Mouse (Mus musculus): ENCODE measurements around the gene Tollip. TPM values are rescaled to one million over a fixed set of nuclear protein-coding genes. Genes with fewer than 3 reads are reported as not detected.

The Tollip gene
- polyA plus RNA-seq, 1 experiment from 2014 or later: 38.0 TPM

- Histone ChIP-seq H3K27ac (replicated peaks; ENCODE audit: low read depth, low read length) (no peak overlapping the region), H3K4me2 (ENCODE audit: low read depth, severe bottlenecking) (no peak overlapping the region), H3K36me3 (ENCODE audit: control insufficient read depth, insufficient read depth, low read length) (no peaks in the 10 kb centered on the region), H3K27me3 (ENCODE audit: control insufficient read depth, insufficient read depth, low read length) (no peaks in the 10 kb centered on the region), H3K4me3 (ENCODE audit: low read depth, low read length) (no peak overlapping the region), H3K9me3 (ENCODE audit: control insufficient read depth, low read length) (no peaks in the 10 kb centered on the region), H3K4me1 (ENCODE audit: control insufficient read depth, insufficient read depth, low read length) (no peaks in the 10 kb centered on the region), H3K9ac (ENCODE audit: low read length) (no peak overlapping the region)
- WGBS: 83% methylated on average over 5 of the region's 5 CpGs
- no peak for DNase-seq (ENCODE audit: low spot score)
- ATAC-seq (ENCODE audit: insufficient number of reproducible peaks, low FRiP score, low TSS enrichment, low read depth): no peak
Observed at GRCm38 (mm10) chr7:141869644-141870043, 48.7 kb downstream of the Tollip start.

- H3K9me3 ChIP-seq (ENCODE audit: control insufficient read depth, low read length): no peaks in the 10 kb centered on the region
- WGBS: 90% methylated on average over 4 of the region's 4 CpGs
- H3K36me3 ChIP-seq (ENCODE audit: control insufficient read depth, insufficient read depth, low read length): no peaks in the 10 kb centered on the region
- no peak overlapping the region for H3K9ac ChIP-seq (ENCODE audit: low read length)
- no peak overlapping the region for H3K4me3 ChIP-seq (ENCODE audit: low read depth, low read length)
- H3K27ac ChIP-seq (replicated peaks; ENCODE audit: low read depth, low read length): no peak overlapping the region
- ATAC-seq (ENCODE audit: insufficient number of reproducible peaks, low FRiP score, low TSS enrichment, low read depth) (no peak), DNase-seq (ENCODE audit: low spot score) (no peak)
- no peak overlapping the region for H3K4me2 ChIP-seq (ENCODE audit: low read depth, severe bottlenecking)
- no peaks in the 10 kb centered on the region for H3K4me1 ChIP-seq (ENCODE audit: control insufficient read depth, insufficient read depth, low read length)
- H3K27me3 ChIP-seq (ENCODE audit: control insufficient read depth, insufficient read depth, low read length): no peaks in the 10 kb centered on the region
Observed at GRCm38 (mm10) chr7:141861046-141861445, 57.3 kb downstream of the Tollip start.

GRCm38 (mm10) chr7:141840354-141840753, 78.0 kb downstream of the Tollip start:
- WGBS: 91% methylated on average over 10 of the region's 10 CpGs
- Histone ChIP-seq H3K9ac (ENCODE audit: low read length) (no peak overlapping the region), H3K9me3 (ENCODE audit: control insufficient read depth, low read length) (no peaks in the 10 kb centered on the region), H3K36me3 (ENCODE audit: control insufficient read depth, insufficient read depth, low read length) (no peaks in the 10 kb centered on the region), H3K4me1 (ENCODE audit: control insufficient read depth, insufficient read depth, low read length) (no peaks in the 10 kb centered on the region), H3K4me2 (ENCODE audit: low read depth, severe bottlenecking) (no peak overlapping the region), H3K27ac (replicated peaks; ENCODE audit: low read depth, low read length) (no peak overlapping the region), H3K4me3 (ENCODE audit: low read depth, low read length) (no peak overlapping the region), H3K27me3 (ENCODE audit: control insufficient read depth, insufficient read depth, low read length) (no peaks in the 10 kb centered on the region)
- DNase-seq (ENCODE audit: low spot score) (no peak), ATAC-seq (ENCODE audit: insufficient number of reproducible peaks, low FRiP score, low TSS enrichment, low read depth) (no peak)

- Histone ChIP-seq H3K4me2 (ENCODE audit: low read depth, severe bottlenecking) (no peak within 1 kb of the TSS), H3K4me1 (ENCODE audit: control insufficient read depth, insufficient read depth, low read length) (no peaks in the 10 kb centered on the region), H3K9me3 (ENCODE audit: control insufficient read depth, low read length) (no peaks in the 10 kb centered on the region), H3K27me3 (ENCODE audit: control insufficient read depth, insufficient read depth, low read length) (no peaks in the 10 kb centered on the region), H3K36me3 (ENCODE audit: control insufficient read depth, insufficient read depth, low read length) (no peaks in the 10 kb centered on the region), H3K9ac (ENCODE audit: low read length) (no peak within 1 kb of the TSS), H3K4me3 (ENCODE audit: low read depth, low read length) (no peak within 1 kb of the TSS), H3K27ac (replicated peaks; ENCODE audit: low read depth, low read length) (no peak within 1 kb of the TSS)
- WGBS: 76% methylated on average over 5 of the region's 5 CpGs
- ATAC-seq (ENCODE audit: insufficient number of reproducible peaks, low FRiP score, low TSS enrichment, low read depth): no peak
- no peak for DNase-seq (ENCODE audit: low spot score)
Observed at GRCm38 (mm10) chr7:141838779-141839178, 79.5 kb downstream of the Tollip start, which contains the start of gene Muc5b. Muc5b (plus strand) TSS chr7:141839070.

- Histone ChIP-seq H3K4me2 (ENCODE audit: low read depth, severe bottlenecking) (no peak overlapping the region), H3K9me3 (ENCODE audit: control insufficient read depth, low read length) (no peaks in the 10 kb centered on the region), H3K27me3 (ENCODE audit: control insufficient read depth, insufficient read depth, low read length) (no peaks in the 10 kb centered on the region), H3K4me3 (ENCODE audit: low read depth, low read length) (no peak overlapping the region), H3K27ac (replicated peaks; ENCODE audit: low read depth, low read length) (no peak overlapping the region), H3K4me1 (ENCODE audit: control insufficient read depth, insufficient read depth, low read length) (no peaks in the 10 kb centered on the region), H3K9ac (ENCODE audit: low read length) (no peak overlapping the region), H3K36me3 (ENCODE audit: control insufficient read depth, insufficient read depth, low read length) (no peaks in the 10 kb centered on the region)
- WGBS: 83% methylated on average over 8 of the region's 8 CpGs
- ATAC-seq (ENCODE audit: insufficient number of reproducible peaks, low FRiP score, low TSS enrichment, low read depth): no peak
- DNase-seq (ENCODE audit: low spot score): no peak
Observed at GRCm38 (mm10) chr7:141836423-141836822, 81.9 kb downstream of the Tollip start.

GRCm38 (mm10) chr7:141835941-141836340, 82.4 kb downstream of the Tollip start:
- Histone ChIP-seq H3K9me3 (ENCODE audit: control insufficient read depth, low read length) (no peaks in the 10 kb centered on the region), H3K9ac (ENCODE audit: low read length) (no peak overlapping the region), H3K4me1 (ENCODE audit: control insufficient read depth, insufficient read depth, low read length) (no peaks in the 10 kb centered on the region), H3K4me2 (ENCODE audit: low read depth, severe bottlenecking) (no peak overlapping the region), H3K36me3 (ENCODE audit: control insufficient read depth, insufficient read depth, low read length) (no peaks in the 10 kb centered on the region), H3K27ac (replicated peaks; ENCODE audit: low read depth, low read length) (no peak overlapping the region), H3K4me3 (ENCODE audit: low read depth, low read length) (no peak overlapping the region), H3K27me3 (ENCODE audit: control insufficient read depth, insufficient read depth, low read length) (no peaks in the 10 kb centered on the region)
- 79% methylated on average over 7 of the region's 7 CpGs for WGBS
- DNase-seq (ENCODE audit: low spot score): no peak
- ATAC-seq (ENCODE audit: insufficient number of reproducible peaks, low FRiP score, low TSS enrichment, low read depth): no peak

Other genes with a start within 250 kb of the Tollip start
- gene Muc2, start 228.2 kb downstream of the Tollip start, polyA plus RNA-seq (2014; fragmentation: Nextera tagmentation; extraction: Ambion mirVana): 0.27 and 0.56 TPM in 2 replicates
- gene Muc5ac, start 129.5 kb downstream of the Tollip start, polyA plus RNA-seq (2014; fragmentation: Nextera tagmentation; extraction: Ambion mirVana): not detected in 2 replicates
- gene Muc5b, start 79.4 kb downstream of the Tollip start, polyA plus RNA-seq (2014; fragmentation: Nextera tagmentation; extraction: Ambion mirVana): 0.01 TPM in 1 of 2 replicates, not detected in the other
- 0.49 and 0.51 TPM in 2 replicates for gene Brsk2, start 31.2 kb upstream of the Tollip start, polyA plus RNA-seq (2014; fragmentation: Nextera tagmentation; extraction: Ambion mirVana)
- gene Mob2, start 142.6 kb upstream of the Tollip start, polyA plus RNA-seq (2014; fragmentation: Nextera tagmentation; extraction: Ambion mirVana): 57.6 and 62.7 TPM in 2 replicates
- gene Dusp8, start 177.3 kb upstream of the Tollip start, polyA plus RNA-seq (2014; fragmentation: Nextera tagmentation; extraction: Ambion mirVana): 0.47 and 0.48 TPM in 2 replicates
- gene Gm45618, start 202.2 kb upstream of the Tollip start, polyA plus RNA-seq (2014; fragmentation: Nextera tagmentation; extraction: Ambion mirVana): not detected in 2 replicates
- not detected in 2 replicates for gene Gm39115, start 217.5 kb upstream of the Tollip start, polyA plus RNA-seq (2014; fragmentation: Nextera tagmentation; extraction: Ambion mirVana)
- not detected in 2 replicates for gene Gm45337, start 226.1 kb upstream of the Tollip start, polyA plus RNA-seq (2014; fragmentation: Nextera tagmentation; extraction: Ambion mirVana)
- not detected in 2 replicates for gene Gm29735, start 238.6 kb upstream of the Tollip start, polyA plus RNA-seq (2014; fragmentation: Nextera tagmentation; extraction: Ambion mirVana)
- not detected in 2 replicates for gene Gm4553, start 247.2 kb upstream of the Tollip start, polyA plus RNA-seq (2014; fragmentation: Nextera tagmentation; extraction: Ambion mirVana)

All from limb, embryonic 11.5 days (tissue).